Mouse (Mus musculus) heart, embryonic 11.5 days (tissue): ENCODE results near the gene Ly75. TPM values are rescaled to one million over a fixed set of nuclear protein-coding genes. Genes with fewer than 3 reads are reported as not detected.

Experiments used
- ATAC-seq: fragments of 200-750 bp; cut with Nextera tagmentation; replicated peaks from 2 replicates; pipeline ENCODE4 v1.8.0; 2017; ENCODE audit warnings: moderate library complexity; ENCODE audit not compliant: insufficient number of reproducible peaks, low FRiP score, low TSS enrichment
- H3K27ac ChIP-seq: fragments of 300-500 bp; sonication (generic); 2 replicates; pipeline ENCODE4 v1.5.1; 2014; ENCODE audit warnings: mild to moderate bottlenecking, low read depth, low read length
- H3K27me3 ChIP-seq: fragments of 300-500 bp; sonication (generic); 2 replicates; pipeline ENCODE4 v1.6.1; 2014; ENCODE audit warnings: mild to moderate bottlenecking, low read length, mixed read lengths; ENCODE audit not compliant: control insufficient read depth, insufficient read depth
- H3K36me3 ChIP-seq: fragments of 300-500 bp; sonication (generic); 2 replicates; pipeline ENCODE4 v1.6.1; 2014; ENCODE audit warnings: mild to moderate bottlenecking, low read length, moderate library complexity, mixed read lengths; ENCODE audit not compliant: control insufficient read depth, insufficient read depth
- H3K4me1 ChIP-seq: fragments of 300-500 bp; sonication (generic); 2 replicates; pipeline ENCODE4 v1.6.1; 2014; ENCODE audit warnings: low read length; ENCODE audit not compliant: control insufficient read depth, insufficient read depth
- H3K4me2 ChIP-seq: fragments of 300-500 bp; sonication (generic); 2 replicates; pipeline ENCODE4 v1.6.1; 2014; ENCODE audit warnings: mild to moderate bottlenecking, moderate library complexity
- H3K4me3 ChIP-seq: fragments of 300-500 bp; sonication (generic); 2 replicates; pipeline ENCODE4 v1.5.1; 2014; ENCODE audit warnings: low read depth, low read length
- H3K9ac ChIP-seq: fragments of 300-500 bp; sonication (generic); 2 replicates; pipeline ENCODE4 v1.6.1; 2014; ENCODE audit warnings: mild to moderate bottlenecking, low read depth, low read length, moderate library complexity
- H3K9me3 ChIP-seq: fragments of 300-500 bp; sonication (generic); replicated peaks from 2 replicates; pipeline ENCODE4 v1.6.1; 2016; ENCODE audit warnings: low read length; ENCODE audit not compliant: control insufficient read depth
- WGBS: fragments of 180-500 bp; shearing (Covaris S2); extraction: QIAGEN DNeasy Blood & Tissue Kit; methylation state at CpG from one replicate; pipeline ENCODE4 v1.1.7; 2014; ENCODE audit not compliant: insufficient replicate concordance; 5-methylcytosine and 5-hydroxymethylcytosine counted together
- polyA plus RNA-seq: library from polyadenylated mRNA; unstranded; fragments of >200 nt; fragmentation: Nextera tagmentation; extraction: Ambion mirVana; gene quantifications from 2 replicates; pipeline ENCODE4 v1.2.1, GENCODE M21; 2014

Ly75 gene
- polyA plus RNA-seq, 1 experiment from 2014 or later = 3.7 TPM

DNA sequence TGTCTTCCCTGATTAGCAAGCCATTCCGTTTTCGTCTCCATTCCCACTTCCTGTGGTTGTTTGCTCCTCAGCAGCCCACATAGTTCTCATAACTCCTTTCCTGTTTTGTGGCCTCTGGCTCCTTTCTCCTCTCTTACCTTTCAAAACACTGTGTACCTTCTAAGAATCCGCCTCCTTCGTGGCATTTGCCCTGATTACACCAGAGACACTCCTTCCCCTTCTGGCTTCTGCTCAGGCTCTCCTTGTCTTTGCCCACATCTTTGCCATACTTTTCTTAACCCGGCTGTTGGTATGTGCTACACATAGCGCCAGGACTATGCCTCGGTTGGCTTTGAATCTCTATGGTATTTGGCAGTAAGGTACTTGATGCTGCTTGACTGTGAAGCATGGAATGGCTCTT is 35.2 kb downstream of the Ly75 start:
- H3K36me3 ChIP-seq = no peaks in the 10 kb centered on the region
- no peak overlapping the region for H3K27ac ChIP-seq
- H3K9ac ChIP-seq = no peak overlapping the region
- ATAC-seq = no peak
- H3K4me2 ChIP-seq = no peak overlapping the region
- H3K27me3 ChIP-seq = no peaks in the 10 kb centered on the region
- WGBS = 75% methylated on average over 7 of the region's 7 CpGs
- H3K9me3 ChIP-seq = no peaks in the 10 kb centered on the region
- H3K4me3 ChIP-seq = no peak overlapping the region
- no peaks in the 10 kb centered on the region for H3K4me1 ChIP-seq

DNA sequence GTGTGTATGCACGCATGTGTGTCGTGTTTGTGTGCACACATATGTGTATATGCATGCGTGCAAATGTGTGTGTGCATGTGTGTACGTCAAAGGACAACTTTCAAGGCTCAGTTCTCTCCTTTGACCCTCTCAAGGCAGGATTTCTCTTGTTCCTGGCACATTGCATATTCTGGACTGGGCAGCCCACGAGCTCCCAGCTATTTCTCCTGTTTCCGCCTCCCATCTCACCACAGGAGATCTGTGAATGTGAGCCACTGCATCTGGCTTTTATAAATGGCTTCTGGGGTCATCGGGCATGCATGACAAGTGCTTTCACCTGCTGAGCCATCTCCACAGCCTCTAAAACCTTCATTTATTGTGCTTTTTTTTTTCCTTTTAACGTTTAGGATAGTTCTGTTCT is 36.6 kb downstream of the Ly75 start:
- ATAC-seq = no peak
- H3K9me3 ChIP-seq = no peaks in the 10 kb centered on the region
- H3K36me3 ChIP-seq = no peaks in the 10 kb centered on the region
- WGBS = 92% methylated on average over 8 of the region's 8 CpGs
- H3K4me2 ChIP-seq = no peak overlapping the region
- H3K4me3 ChIP-seq = no peak overlapping the region
- H3K9ac ChIP-seq = no peak overlapping the region
- H3K27me3 ChIP-seq = no peaks in the 10 kb centered on the region
- H3K4me1 ChIP-seq = no peaks in the 10 kb centered on the region
- H3K27ac ChIP-seq = no peak overlapping the region

DNA sequence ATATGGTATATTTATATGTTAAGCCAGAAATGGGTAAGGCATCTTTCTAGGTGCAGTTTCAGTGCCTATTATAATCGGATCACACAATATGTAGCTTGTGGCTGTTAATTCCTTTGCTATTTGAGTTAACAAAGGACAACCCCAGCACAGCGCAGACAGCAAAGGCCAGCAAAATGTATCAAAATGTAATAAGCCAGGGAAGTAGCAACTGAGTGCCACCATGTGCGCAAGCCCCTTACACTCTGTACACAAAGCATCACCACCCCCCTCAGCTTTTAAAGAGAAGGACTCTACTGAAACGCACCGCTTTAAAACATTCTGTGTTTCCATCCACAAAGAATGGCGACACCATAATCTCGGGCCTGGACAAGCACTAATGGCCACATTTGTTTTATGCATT is 37.4 kb downstream of the Ly75 start:
- 90% methylated on average over 7 of the region's 7 CpGs for WGBS
- no peak overlapping the region for H3K9ac ChIP-seq
- no peaks in the 10 kb centered on the region for H3K27me3 ChIP-seq
- H3K4me3 ChIP-seq = no peak overlapping the region
- no peak for ATAC-seq
- H3K4me1 ChIP-seq = no peaks in the 10 kb centered on the region
- H3K36me3 ChIP-seq = no peaks in the 10 kb centered on the region
- no peak overlapping the region for H3K4me2 ChIP-seq
- H3K27ac ChIP-seq = no peak overlapping the region
- no peaks in the 10 kb centered on the region for H3K9me3 ChIP-seq

DNA sequence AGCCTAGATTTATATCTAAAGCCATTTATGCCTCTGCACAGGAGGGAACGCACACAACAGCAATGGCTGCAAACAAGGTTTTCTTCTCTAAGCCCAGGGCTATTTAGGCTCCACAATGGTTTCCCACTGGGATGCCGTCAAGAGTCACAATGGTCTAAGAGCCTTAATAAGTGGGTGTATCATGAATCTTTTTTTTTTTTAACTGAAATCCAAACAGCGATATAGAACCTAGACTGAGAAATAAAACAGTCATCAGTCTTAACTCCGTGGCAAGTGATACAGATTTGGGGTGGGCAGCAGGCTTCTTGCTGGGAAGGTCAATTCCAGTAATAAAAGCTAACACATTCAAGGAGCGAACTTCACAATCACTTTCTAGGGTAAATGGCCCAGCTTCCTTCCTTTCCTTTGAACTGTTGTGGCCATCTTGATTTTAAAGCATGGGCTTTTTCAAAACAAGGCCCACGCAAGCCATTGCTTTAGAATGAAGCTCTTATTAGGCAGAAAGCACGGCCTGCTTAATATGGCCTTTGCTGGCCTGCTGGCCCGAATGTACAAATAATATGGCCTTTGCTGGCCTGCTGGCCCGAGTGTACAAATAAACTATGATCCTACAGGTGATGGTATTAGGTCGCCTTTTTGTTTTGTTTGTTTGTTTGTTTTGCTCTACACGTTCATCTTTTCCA is 39.4 kb downstream of the Ly75 start:
- no peaks in the 10 kb centered on the region for H3K27me3 ChIP-seq
- H3K36me3 ChIP-seq = no peaks in the 10 kb centered on the region
- H3K4me2 ChIP-seq = no peak overlapping the region
- WGBS = 83% methylated on average over 11 of the region's 11 CpGs
- H3K9ac ChIP-seq = no peak overlapping the region
- H3K9me3 ChIP-seq = no peaks in the 10 kb centered on the region
- no peak overlapping the region for H3K27ac ChIP-seq
- H3K4me1 ChIP-seq = no peaks in the 10 kb centered on the region
- no peak for ATAC-seq
- H3K4me3 ChIP-seq = no peak overlapping the region

- Histone ChIP-seq H3K4me3 (no peak overlapping the region), H3K9me3 (no peaks in the 10 kb centered on the region), H3K27ac (no peak overlapping the region), H3K9ac (no peak overlapping the region), H3K4me1 (0 out of 2 replicates have a peak, but pooled peaks cover 2% of the 10 kb centered on the region), H3K4me2 (no peak overlapping the region), H3K27me3 (no peaks in the 10 kb centered on the region), H3K36me3 (no peaks in the 10 kb centered on the region)
- 59% methylated on average over 4 of the region's 4 CpGs for WGBS
- ATAC-seq = no peak
Measured at GRCm38 (mm10) chr2:60342107-60342880, 40.8 kb downstream of the Ly75 start.

DNA sequence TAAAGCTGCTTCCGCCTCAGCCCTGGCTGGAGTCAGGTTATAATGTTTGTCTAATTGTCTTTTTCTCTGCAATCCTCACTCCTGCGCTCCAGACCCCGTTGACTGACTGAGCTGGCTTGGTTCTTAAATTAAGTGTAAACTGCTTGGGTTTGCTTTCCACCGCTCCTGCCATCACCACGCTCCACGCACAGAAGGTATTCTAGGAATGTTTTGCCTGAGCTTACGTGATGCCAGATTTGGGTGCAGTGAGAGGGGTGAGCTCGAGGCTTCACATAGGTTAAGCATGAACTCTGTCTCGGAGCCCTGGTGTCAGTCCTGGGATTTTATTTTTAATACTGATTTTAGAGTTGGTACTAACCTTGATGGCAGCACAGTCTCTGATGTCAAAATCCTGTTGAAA is 45.2 kb downstream of the Ly75 start:
- 37% methylated on average over 9 of the region's 9 CpGs for WGBS
- no peak for ATAC-seq
- H3K4me2 ChIP-seq = no peak overlapping the region

DNA sequence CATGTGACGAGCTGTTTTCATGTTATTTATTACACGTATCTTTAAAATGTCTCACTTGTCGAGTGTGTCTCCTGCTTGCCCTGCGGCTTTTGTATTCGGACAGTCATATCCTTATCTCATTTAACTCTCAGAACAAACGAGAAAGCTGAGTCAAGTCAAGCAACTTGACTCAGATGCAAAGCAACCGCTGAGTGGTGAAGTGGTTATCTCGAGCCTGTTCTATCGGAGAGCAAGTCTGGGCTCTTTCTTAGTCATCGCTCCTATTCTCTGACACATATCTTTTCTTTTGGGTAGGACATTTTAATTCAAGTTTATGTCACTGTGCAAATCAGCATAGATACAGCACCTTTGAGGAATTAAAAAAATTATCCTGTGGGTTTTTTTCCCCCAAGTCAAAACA is 54.5 kb downstream of the Ly75 start:
- WGBS = 48% methylated on average over 10 of the region's 10 CpGs
- H3K4me3 ChIP-seq = no peak overlapping the region
- no peak for ATAC-seq
- H3K36me3 ChIP-seq = no peaks in the 10 kb centered on the region
- no peaks in the 10 kb centered on the region for H3K27me3 ChIP-seq
- H3K4me2 ChIP-seq = no peak overlapping the region
- no peaks in the 10 kb centered on the region for H3K9me3 ChIP-seq
- H3K9ac ChIP-seq = no peak overlapping the region
- H3K27ac ChIP-seq = no peak overlapping the region
- no peaks in the 10 kb centered on the region; the same call in 1 of the 2 replicates for H3K4me1 ChIP-seq

More for the DNA sequence above, 45.2 kb downstream of the Ly75 start:
- Histone ChIP-seq H3K36me3 (no peaks in the 10 kb centered on the region), H3K4me3 (no peak overlapping the region), H3K27ac (no peak overlapping the region), H3K9ac (no peak overlapping the region), H3K9me3 (no peaks in the 10 kb centered on the region), H3K4me1 (0 out of 2 replicates have a peak, but pooled peaks cover 2% of the 10 kb centered on the region), H3K27me3 (no peaks in the 10 kb centered on the region)

DNA sequence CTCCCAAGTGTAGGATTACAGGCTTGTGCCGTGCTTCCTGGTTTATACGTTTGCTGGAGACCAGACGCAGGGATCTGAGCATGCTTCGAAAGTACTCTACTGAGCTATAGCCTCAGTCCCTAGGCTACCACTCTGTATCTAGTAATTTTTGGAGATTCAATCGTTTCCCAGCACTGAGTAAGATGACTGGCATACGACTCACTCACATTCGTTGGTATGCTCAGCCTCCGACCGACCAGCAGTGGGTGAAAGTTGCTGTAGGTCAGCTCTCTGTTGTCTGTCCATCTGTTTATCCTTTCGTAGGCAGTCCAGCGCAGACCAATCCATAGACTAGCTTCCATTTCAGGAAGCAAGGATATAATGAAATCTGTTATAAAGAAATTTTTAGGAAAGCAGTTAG is 55.5 kb downstream of the Ly75 start:
- no peak for ATAC-seq
- H3K27ac ChIP-seq = no peak overlapping the region
- no peaks in the 10 kb centered on the region for H3K9me3 ChIP-seq
- no peak overlapping the region for H3K4me2 ChIP-seq
- no peak overlapping the region for H3K4me3 ChIP-seq
- WGBS = 79% methylated on average over 11 of the region's 11 CpGs
- H3K27me3 ChIP-seq = no peaks in the 10 kb centered on the region
- no peaks in the 10 kb centered on the region; the same call in 1 of the 2 replicates for H3K4me1 ChIP-seq
- H3K36me3 ChIP-seq = no peaks in the 10 kb centered on the region
- H3K9ac ChIP-seq = no peak overlapping the region
